Mouse (Mus musculus) spleen, adult 12 weeks (tissue): Measurements from ENCODE around the gene Nudt13.
"Not testable (repeated sequence)": the region's sequence is repeated elsewhere in the genome, so short reads cannot be mapped to it uniquely, and the experiment has no call there.

Experiments used
- DNase-seq: peaks from one replicate; pipeline ENCODE4 v3.0.0; 2022; ENCODE audit warnings: low spot score

Nudt13 gene

DNA sequence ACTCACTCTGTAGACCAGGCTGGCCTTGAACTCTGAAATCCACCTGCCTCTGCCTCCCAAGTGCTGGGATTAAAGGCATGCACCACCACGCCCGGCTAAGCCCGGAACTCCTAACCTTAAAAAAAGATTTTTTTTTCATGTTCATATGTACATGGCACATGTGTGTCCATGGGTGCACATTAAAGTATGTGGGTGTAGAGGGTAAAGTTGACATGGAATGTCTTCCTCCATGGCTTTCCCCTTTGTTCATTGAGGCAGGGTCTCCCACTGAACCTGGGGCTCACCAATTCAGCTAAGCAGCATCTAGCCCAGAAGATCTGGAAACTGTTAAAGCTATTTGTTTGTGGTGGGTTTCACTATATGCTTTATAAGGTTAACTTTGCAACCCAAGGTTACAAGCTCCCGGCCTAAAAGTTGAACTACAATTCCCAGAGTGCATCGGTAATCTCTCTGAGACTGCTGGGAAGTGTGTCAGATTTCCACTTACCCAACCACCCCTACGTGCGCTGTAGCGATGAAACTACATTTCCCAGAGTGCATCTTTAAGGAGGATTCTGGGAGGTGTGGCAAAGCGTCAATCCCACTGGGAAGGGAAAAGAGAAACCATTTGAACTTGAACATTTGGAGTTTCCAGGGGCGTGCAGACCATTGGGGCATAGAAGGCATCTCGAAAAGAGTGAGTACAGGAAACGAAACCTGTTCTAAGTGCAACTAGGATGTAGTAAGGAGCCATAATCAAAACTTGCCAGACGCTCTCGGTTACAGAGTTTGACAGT lies at the start of gene Nudt13:
TSS of gene Nudt13 (plus strand) at position 581 of the 776 bp plus-strand sequence.
- peak; percentile 59 for DNase-seq

DNA sequence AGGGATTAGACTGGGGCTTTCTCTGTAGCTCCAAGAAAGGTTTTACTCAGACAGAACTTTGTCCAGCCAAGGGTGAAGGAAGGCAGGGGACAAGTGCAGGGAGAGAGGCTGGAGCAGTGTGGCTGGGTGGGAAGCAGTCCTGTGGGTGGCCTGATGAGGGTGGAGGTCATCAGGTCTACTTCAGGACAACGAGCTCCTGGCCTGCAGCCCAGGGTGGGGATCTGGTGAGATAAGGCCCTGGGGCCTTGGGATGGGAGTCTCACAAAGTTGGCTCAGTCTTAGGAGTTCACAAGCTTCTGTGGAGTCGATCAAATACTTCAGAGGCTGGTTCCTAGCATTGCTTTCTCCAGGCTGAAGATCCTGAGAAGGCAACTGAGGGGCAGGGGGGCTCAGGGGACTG lies 49.2 kb upstream of the Nudt13 start:
- DNase-seq = no peak

DNA sequence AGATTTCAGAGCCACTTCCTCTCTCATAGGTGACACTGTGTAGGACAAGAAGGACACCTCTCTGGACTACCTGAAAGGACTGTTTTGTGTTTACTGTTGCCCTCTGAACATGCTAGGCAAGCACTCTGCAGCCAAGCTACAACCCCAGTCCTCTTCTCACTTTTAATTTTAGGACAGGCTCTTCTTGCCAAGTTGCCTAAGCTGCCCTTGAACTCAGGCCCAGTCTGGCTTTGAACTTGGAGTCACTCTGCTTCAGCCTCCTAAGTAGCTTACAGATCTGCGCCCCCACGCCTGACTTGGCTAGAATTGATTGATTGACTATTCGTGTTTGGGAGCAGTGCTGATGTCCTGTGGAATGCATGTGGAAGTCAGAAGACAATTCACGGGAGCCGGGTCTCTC lies 48.6 kb upstream of the Nudt13 start:
- no peak for DNase-seq

DNA sequence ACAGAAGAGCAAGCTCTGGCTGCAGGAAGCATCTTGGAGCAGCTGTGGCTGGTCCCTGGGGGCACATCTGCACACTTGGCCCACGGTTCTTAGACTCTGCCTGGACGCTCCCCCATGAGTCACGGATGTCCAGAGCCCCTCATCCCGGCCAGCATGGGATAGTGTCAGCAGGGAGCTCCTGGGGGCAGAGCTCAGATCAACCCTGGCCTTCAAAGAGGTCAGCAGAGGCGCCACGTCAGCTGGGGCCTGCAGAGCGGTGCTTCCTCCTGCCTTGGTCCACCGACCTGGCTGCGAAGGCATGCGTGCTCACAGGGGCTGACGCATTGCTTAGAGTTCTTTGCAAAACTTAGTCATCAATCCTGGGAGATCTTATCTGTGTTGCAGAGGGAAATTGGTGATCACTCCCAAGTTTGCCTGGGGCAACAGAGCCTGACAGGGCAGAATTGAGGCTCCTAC lies 47.7 kb upstream of the Nudt13 start:
- DNase-seq = no peak

DNA sequence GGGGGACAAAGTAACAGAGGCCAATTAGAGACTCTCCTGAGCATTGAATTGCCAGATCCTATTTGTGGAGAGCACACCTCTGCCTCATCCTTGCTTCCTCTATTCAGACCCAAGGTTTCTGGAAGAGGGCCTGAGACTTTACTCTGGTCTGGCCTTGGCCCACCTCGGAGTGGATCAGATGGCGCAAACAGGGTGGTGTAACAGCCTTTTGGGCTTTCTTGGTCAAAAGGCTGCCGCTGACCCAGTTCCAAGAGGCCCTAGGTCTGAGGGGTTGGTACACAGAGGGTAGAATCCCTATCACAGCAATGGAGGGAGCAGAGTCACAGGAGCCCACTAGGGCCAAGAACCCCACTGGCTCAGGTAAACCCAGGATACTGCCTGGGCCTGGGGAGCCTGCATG lies 46.5 kb upstream of the Nudt13 start:
- DNase-seq = no peak

DNA sequence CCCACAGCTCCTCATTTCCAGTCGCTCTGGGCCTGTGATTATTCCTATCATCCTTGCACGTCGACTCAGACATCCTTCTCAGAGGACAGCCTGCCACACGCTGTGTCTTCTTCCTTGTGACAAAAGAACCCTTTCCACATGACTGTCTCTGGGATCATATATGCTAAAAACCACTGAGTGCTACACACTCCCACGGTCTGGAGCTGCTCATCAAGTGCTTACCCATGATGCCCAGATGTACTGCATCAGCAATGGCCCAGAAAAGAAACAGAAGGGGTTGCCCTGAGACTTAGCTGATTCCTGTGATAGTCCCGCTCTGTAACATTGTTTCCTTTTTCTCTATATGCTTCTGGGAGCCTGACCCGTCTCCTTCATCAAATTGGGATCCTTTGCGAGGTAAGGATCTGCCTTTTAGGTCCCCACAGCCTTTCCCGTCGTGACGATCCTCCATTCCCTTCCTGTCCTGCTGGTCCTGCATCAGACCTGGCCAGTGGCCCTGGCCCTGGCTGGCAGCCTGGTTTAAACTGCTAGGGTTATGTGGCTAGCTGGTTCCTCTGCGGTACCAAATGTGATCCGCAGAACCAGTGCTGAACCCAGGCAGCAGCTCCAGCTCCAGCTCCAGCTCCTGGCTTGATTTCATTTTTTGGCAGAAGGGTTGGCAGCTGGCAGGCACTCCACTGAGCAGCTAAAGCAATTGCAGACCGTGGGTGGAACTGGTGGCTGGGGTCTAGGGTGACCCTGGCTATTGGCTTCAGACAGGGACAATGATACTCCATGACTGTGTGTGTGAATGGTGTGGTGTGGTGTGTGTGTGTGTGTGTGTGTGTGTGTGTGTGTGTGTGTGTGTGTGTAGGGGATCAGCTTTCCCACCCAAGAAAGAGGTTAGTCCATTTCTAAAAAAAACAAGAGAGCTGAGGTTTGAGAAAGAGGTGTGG lies 44.0 kb upstream of the Nudt13 start:
- DNase-seq = no peak

DNA sequence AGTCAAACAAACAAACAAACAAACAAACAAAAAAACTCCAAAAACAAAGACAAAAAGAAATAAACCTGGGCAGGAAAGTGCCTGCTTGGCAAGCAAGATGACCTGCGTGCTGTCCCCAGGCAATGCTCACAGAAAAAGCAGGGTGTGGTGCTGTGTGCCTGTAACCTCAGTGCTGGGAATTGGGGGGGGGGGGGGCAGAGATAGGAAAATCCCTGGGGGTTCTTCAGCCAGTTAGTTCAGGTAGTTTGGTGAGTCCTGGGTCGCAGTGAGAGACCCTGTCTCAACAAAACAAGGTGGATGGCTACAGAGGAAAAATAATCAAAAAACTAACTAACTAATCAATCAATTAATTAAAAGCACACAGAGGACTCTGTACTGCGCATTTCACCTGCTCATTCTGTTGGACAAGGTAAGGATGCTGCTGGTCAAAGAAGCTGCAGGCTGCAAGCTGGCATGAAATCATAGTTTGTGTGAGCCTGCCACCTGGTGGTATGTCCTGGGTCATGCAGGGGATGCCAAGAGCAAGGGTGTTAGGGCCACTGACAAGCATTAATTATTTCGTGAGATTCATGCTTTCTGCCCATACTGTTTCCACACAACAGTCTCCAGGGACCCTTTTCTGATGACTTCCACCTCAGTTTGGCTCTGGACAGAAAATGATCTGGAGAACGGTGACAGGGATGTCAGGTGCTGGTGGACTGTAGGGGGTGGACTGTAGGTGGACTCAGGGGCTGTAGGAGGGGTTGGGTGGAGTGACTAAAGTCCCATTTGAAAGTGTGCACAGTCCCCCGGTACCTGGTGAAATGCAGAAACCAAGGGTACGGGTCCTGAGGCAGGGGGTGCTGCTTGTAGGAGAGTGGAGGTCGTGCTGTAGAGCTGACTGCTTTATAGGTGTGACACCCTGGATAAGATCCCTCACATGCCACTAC lies 36.0 kb upstream of the Nudt13 start:
- DNase-seq = peak; percentile 66

DNA sequence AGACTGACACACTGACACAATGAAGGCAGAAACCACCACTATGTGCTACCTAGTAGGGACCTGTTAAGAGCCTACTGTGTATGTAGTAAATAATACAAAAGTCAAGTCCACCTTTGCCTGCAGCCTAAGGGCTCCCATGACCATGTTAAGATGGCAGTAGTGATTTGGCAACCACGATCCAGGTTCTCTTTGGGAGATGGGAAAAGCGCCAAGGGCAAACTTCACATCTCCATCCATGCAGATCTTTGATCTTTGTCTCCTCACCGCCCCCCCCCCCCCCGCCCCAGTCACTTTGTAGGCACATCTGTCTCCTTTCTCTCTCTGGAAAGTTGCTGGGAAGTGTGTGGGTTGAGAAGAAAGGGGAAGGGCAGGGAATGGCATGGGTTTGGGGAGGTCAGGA lies 32.2 kb upstream of the Nudt13 start:
- no peak for DNase-seq

DNA sequence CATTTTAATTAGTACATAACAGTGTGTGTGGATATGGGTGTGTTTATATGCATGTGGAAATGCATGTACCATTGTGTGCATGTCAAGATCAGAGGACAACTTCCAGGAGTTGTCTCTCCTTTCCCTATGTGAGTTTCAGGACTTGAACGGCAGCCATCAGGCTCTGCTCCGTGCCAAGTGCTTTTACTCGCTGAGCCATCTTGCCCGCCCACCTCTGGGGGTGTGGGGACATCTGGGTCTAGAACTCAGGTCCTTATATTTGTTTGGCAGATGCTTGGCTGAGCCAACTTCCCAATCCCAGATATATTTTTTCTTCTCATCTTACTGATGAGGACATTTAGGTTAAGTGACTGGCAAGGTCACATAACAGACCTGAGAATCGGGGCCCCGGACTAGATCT lies 26.1 kb upstream of the Nudt13 start:
- DNase-seq = no peak

DNA sequence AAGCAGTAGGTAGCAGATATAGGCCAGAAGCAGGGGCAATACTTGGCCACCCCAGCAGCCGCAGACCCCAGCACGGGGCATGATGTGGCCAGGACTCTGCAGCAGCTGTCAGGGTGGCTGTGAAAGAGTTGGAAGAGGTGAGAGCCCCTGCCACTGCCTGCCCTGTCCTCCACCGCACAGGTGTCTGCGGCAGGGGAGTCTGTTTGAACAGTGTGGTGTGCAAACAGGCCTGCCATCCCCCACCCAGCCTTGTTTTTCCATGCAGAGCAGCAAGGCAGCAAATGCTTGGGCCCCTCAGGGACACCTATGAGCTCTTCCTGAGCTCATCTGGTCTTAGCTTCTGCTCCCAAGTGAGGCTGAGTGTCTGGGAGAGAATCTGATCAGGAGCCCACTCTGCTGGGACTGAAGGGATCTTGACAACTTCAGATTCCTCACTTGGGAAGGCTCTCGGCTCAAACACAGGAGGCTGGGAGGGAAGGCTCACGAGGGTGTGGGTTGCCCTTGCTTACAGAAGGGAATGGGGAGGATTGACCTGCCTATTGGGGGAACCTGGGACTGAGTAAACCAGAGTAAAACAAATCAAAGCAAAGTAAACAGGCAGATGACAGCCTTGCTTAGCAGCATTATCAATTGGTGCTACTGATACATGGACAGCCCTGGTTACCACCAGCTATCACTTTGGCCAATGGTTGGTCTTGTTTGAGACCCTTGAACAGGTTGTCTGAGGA lies 25.3 kb upstream of the Nudt13 start, which contains the start of gene Kcnk16:
TSS of gene Kcnk16 (minus strand) at position 118 of the 728 bp plus-strand sequence.
- DNase-seq = no peak

DNA sequence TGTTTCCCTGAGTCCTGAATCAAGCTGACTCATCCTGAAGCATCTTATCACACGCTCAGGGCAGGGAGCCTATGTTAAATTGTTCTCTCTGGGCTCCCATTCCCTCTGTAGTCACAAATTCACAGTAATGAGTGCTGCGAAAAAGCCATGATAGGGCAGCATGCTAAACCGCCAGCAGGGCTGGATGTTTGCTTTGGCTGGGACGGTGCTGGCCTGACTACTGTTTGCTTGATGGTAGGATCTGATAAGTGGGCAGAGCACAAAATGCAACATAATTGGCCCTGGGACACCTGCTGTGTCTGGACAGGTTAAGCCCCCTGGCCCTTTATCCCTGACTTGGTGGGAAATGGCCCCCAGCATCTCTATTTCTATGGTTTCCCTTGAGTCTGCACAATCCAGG lies 3.1 kb upstream of the Nudt13 start:
- DNase-seq = no peak

DNA sequence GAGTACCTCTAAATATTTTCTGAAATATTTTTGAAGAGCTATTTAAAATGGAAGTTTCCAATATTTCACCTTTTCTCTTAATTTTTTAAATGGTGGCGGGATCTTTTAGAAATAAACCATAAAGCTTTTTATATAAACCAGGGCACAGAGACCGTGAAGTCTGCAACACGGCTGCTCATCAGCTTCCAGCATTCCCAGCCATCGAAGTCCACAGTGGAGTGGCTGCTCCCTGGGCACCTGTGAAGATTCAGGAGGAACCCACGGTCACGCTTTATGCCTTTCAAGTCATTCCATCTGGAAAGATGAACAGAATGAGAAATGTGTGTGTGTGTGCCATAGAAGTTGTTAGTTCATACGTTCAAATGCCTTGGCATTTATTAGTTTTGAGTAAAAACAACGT lies 450 bp downstream of the Nudt13 start:
- DNase-seq = no peak

DNA sequence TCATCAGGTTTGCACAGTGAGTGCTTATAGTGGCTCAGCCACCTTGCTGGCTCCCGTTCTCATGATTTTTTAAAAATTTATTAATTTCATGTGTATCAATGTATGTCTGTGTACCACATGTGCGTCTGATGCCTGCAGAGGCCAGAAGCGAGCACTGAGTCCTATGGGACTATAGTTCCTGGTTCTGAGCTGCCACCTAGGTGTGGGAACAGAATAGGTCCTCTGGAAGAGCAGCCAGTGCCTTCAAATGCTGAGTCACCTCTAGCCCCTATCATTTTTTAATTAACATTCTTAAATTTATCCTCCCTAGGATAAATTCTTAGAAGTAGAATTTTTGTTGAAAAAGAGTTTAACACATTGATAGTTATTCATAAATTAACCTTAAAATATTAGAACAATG lies 3.1 kb downstream of the Nudt13 start:
- no peak for DNase-seq

DNA sequence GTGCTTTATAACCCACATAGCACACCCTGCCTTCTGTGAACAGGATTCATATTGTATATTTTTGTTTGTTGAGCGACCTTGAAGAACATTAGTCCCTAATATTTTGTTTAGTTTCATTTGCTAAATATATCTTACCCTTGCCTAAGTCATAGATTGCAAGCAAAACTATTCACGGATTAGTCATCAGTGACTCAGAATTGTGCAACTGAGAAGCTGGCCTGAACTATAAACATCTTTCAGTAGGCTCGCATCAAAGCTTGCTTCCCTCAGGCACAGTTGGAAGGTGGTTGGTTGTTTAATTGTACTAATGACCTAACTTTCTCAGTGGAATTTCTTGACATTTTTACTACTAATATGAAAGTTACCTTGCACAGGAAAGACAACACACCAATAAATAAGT lies 3.6 kb downstream of the Nudt13 start:
- DNase-seq = no peak

DNA sequence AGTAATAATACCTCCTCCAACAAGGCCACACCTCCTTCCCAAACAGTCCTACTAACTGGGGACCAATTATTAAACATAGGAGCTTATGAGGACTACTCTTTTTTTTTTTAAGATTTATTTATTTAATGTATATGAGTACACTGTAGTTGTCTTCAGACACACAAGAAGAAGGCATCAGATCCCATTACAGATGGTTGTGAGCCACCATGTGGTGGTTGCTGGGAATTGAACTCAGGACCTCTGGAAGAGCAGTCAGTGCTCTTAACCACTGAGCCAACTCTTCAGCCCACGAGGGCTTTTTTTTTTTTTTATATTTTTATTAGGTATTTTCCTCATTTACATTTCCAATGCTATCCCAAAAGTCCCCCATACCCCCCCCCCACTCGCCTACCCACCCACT lies 10.6 kb downstream of the Nudt13 start:
- DNase-seq = not testable (repeated sequence)

DNA sequence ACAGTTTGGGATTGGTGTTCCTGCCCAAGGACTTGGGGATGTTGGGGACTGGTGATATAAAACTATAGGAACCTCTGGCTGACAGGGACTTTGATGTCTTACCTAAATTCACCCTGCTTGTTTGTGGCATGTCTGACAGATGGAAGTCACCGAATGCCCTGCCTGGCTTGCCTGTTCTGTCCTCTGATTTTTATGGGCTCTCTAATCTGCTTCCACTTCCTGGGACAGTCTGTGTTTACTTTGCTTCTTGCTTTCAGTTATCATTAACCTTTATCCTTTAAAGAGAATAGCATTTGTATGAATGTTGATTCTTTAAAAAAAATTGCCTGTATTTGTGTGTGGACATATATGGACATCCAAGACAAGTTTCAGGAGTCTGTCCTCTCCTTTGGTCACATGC lies 20.6 kb downstream of the Nudt13 start:
- no peak for DNase-seq

DNA sequence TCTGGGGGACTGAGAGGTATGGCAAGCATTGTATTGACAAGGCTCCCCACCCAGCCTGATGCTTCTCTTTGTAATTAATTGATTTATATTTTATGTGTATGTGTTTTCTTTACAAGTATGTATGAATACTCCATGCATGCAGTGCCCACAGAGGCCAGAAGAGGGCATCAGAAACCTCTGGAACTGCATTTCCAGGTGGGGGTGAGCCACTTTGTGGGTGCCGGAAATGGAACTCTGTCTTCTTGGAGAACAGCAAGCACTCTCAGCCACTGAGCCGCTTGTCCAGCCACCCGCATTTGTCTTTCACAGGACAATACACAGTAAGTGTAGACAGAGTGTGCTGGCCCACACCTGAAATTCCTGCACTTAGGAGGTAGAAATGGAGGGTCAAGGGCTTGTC lies 24.9 kb downstream of the Nudt13 start:
- DNase-seq = no peak

DNA sequence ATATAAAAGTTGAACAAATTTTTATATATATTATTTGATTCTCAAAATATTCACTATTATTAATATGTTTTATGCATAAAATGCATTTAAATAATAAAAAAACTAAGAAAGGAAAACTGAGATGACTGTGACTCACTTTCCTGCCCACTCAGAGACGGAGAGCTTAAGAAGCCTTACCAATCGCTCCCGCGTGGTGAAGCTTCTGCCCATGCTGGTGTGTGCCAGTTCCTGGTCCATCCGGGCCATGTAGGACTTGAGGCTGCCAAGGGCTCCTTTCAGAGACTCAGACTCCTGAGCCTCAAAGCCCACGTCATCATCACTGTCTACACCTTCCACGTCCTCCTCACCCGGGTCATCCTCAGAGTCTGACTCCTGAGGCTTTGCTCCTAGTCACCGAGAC lies 29.7 kb downstream of the Nudt13 start:
- DNase-seq = no peak

DNA sequence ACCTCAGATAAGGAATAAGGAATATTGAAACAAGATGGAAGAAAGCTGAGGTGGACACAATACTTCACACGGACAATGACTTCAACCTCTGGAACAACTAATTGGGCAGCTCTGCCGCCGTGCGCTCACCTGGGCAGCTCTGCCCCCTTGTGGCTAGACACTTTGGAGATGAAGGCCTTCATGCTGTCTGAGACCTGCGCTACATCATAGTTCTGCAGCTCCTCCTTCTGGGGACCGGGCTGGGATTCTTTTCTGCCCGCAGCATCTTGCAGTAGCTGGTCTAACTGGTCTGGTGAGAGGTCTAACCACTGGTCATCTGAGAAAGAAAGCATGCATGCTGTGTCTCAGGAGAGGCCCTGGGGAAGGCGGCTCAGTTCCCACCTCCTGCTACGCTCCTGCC lies 34.0 kb downstream of the Nudt13 start:
- DNase-seq = no peak

DNA sequence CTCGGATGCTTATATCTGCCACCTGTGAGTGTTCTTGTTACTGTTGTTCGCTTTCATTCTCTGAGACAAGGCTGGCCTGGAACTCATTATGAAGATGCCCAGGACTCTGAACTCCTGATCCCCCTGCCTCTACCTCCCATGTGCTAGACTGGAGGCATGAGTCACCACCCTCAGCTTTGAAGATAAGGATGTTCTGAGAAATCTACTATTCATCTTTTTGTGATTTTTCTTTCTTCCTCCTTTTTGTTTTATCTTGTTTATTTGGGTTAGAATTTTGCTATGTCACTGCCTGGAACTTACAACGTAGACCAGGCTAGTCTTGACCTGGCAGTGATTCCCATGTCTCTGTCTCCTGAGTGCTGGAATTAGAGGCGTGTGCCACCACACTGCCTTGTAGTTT lies 36.8 kb downstream of the Nudt13 start:
- DNase-seq = no peak

DNA sequence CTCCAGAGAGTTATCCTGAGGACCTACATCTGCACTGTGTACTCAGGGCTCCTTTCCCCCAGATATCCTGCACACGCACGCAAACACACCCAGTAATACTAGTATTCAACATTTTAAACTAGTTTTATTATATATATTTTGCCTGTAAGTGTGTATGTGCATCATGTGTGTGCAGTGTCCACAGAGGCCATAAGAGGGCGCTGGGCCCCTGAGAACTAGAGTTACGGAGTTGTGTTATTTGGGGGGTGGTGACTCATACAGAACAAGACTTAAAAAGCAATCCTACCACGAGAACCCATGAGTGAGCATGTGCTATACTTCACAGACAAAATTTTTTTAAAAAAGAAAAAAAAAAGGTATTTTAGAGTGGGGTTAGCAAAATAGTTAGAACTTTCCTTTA lies 44.9 kb downstream of the Nudt13 start:
- DNase-seq = no peak
